Mouse (Mus musculus) MEL (cell line): ENCODE measurements at regions not wholly inside any gene's neighbourhood (a gene's known extent, or its start where the extent isn't known, plus 50 kb on each side); places are given as distances from the start of the nearest gene placed in this dataset.

Source experiments
- DNase-seq: peaks from one replicate; pipeline ENCODE4 v3.0.0; 2011; ENCODE audit warnings: low read depth, low spot score
- H3K27ac ChIP-seq: 2 replicates; pipeline ENCODE4 v1.5.1; 2012; ENCODE audit warnings: low read depth, mild to moderate bottlenecking, control low read depth, low read length, moderate library complexity; ENCODE audit not compliant: control insufficient read depth
- H3K27me3 ChIP-seq, 2 experiments: fragments of 150-350 bp in 1 of 2; sonication (generic) in 1 of 2; 2 replicates each; pipeline ENCODE4 v1.6.1; 2012; ENCODE audit warnings: low read length in 2 of 2, mild to moderate bottlenecking in 2 of 2, improper control_type of control experiment in 1 of 2, moderate library complexity in 1 of 2; ENCODE audit not compliant: insufficient read depth in 2 of 2, control insufficient read depth in 1 of 2
- H3K36me3 ChIP-seq, 2 experiments: 2 replicates each; pipeline ENCODE4 v1.6.1; 2012 to 2014; ENCODE audit warnings: low read length in 2 of 2, improper control_type of control experiment in 1 of 2, inconsistent platforms in 1 of 2, mild to moderate bottlenecking in 1 of 2; ENCODE audit not compliant: insufficient read depth in 2 of 2, control insufficient read depth in 1 of 2
- H3K4me1 ChIP-seq, 2 experiments: fragments of 150-350 bp in 1 of 2; sonication (generic) in 1 of 2; 2 replicates each; pipeline ENCODE4 v1.6.1; 2012; ENCODE audit warnings: low read length in 2 of 2, improper control_type of control experiment in 1 of 2, mild to moderate bottlenecking in 1 of 2; ENCODE audit not compliant: insufficient read depth in 2 of 2, control insufficient read depth in 1 of 2
- H3K4me3 ChIP-seq, 2 experiments: fragments of 150-350 bp in 1 of 2; sonication (generic) in 1 of 2; 2 replicates each; pipeline ENCODE4 v1.5.1; 2012; ENCODE audit warnings: low read depth in 2 of 2, low read length in 2 of 2, mild to moderate bottlenecking in 2 of 2, moderate library complexity in 2 of 2, control low read depth in 1 of 2, improper control_type of control experiment in 1 of 2; ENCODE audit not compliant: control insufficient read depth in 1 of 2, insufficient read depth in 1 of 2
- H3K79me2 ChIP-seq: 2 replicates; pipeline ENCODE4 v1.6.1; 2012; ENCODE audit warnings: mild to moderate bottlenecking, low read length, moderate library complexity; ENCODE audit not compliant: control insufficient read depth, poor library complexity, insufficient read depth
- H3K9ac ChIP-seq: 2 replicates; pipeline ENCODE4 v1.6.1; 2012; ENCODE audit warnings: low read depth, mild to moderate bottlenecking, control low read depth, low read length, moderate library complexity; ENCODE audit not compliant: control insufficient read depth, poor library complexity, severe bottlenecking
- H3K9me3 ChIP-seq: fragments of 150-350 bp; sonication (generic); replicated peaks from 2 replicates; pipeline ENCODE4 v1.6.1; 2012; ENCODE audit warnings: mild to moderate bottlenecking, low read length, improper control_type of control experiment, moderate library complexity; ENCODE audit not compliant: insufficient read depth
- CHD1 ChIP-seq: IDR thresholded peaks from 2 replicates; pipeline ENCODE4 v1.6.1; 2012; ENCODE audit warnings: low read depth, mild to moderate bottlenecking, inconsistent platforms, low read length, improper control_type of control experiment
- E2F4 ChIP-seq: IDR thresholded peaks from 2 replicates; pipeline ENCODE4 v1.6.1; 2011; ENCODE audit warnings: low read depth, low read length, improper control_type of control experiment, borderline replicate concordance
- EP300 ChIP-seq, 2 experiments: IDR thresholded peaks; 2 replicates each; pipeline ENCODE4 v1.6.1; 2011; ENCODE audit warnings: improper control_type of control experiment in 2 of 2, low read length in 2 of 2, low read depth in 1 of 2, mild to moderate bottlenecking in 1 of 2
- GATA1 ChIP-seq: IDR thresholded peaks from 2 replicates; pipeline ENCODE4 v1.6.1; 2011; ENCODE audit warnings: low read depth, low read length, improper control_type of control experiment
- HCFC1 ChIP-seq: IDR thresholded peaks from 2 replicates; pipeline ENCODE4 v1.6.1; 2012; ENCODE audit warnings: low read depth, mild to moderate bottlenecking, inconsistent platforms, low read length, improper control_type of control experiment, moderate library complexity
- JUND ChIP-seq: IDR thresholded peaks from 2 replicates; pipeline ENCODE4 v1.6.1; 2011; ENCODE audit warnings: low read depth, mild to moderate bottlenecking, improper control_type of control experiment, low read length
- KAT2A ChIP-seq: conservative IDR thresholded peaks from 2 replicates; pipeline ENCODE4 v1.6.1; 2012; ENCODE audit warnings: low read depth, low read length, improper control_type of control experiment, inconsistent platforms
- MAX ChIP-seq: IDR thresholded peaks from 2 replicates; pipeline ENCODE4 v1.6.1; 2011; ENCODE audit warnings: low read length, improper control_type of control experiment
- MAZ ChIP-seq: IDR thresholded peaks from 2 replicates; pipeline ENCODE4 v1.6.1; 2012; ENCODE audit warnings: low read depth, mild to moderate bottlenecking, inconsistent platforms, low read length, improper control_type of control experiment
- MYC ChIP-seq: IDR thresholded peaks from 2 replicates; pipeline ENCODE4 v1.6.1; 2011; ENCODE audit warnings: low read depth, mild to moderate bottlenecking, low read length, improper control_type of control experiment, moderate library complexity
- NELFE ChIP-seq: IDR thresholded peaks from 2 replicates; pipeline ENCODE4 v1.6.1; 2011; ENCODE audit warnings: low read depth, low read length, improper control_type of control experiment
- POLR2AphosphoS5 ChIP-seq: IDR thresholded peaks from 2 replicates; pipeline ENCODE4 v1.6.1; 2012; ENCODE audit warnings: low read depth, borderline replicate concordance, mild to moderate bottlenecking, inconsistent platforms, low read length, moderate library complexity, mixed read lengths
- RAD21 ChIP-seq: IDR thresholded peaks from 2 replicates; pipeline ENCODE4 v1.6.1; 2011; ENCODE audit warnings: mild to moderate bottlenecking, low read depth, low read length, improper control_type of control experiment
- SIN3A ChIP-seq: IDR thresholded peaks from 2 replicates; pipeline ENCODE4 v1.6.1; 2012; ENCODE audit warnings: low read length, improper control_type of control experiment, inconsistent platforms
- SMC3 ChIP-seq: IDR thresholded peaks from 2 replicates; pipeline ENCODE4 v1.6.1; 2011; ENCODE audit warnings: low read depth, low read length, improper control_type of control experiment
- TAL1 ChIP-seq: IDR thresholded peaks from 2 replicates; pipeline ENCODE4 v1.6.1; 2012; ENCODE audit warnings: mild to moderate bottlenecking, inconsistent platforms, low read length, moderate library complexity, mixed read lengths
- TBP ChIP-seq: IDR thresholded peaks from 2 replicates; pipeline ENCODE4 v1.8.0; 2011; ENCODE audit warnings: low read depth, low read length, improper control_type of control experiment
- UBTF ChIP-seq: IDR thresholded peaks from 2 replicates; pipeline ENCODE4 v1.6.1; 2012; ENCODE audit warnings: low read depth, mild to moderate bottlenecking, inconsistent platforms, low read length, improper control_type of control experiment, moderate library complexity, borderline replicate concordance; ENCODE audit not compliant: insufficient read depth
- ZC3H11A ChIP-seq: IDR thresholded peaks from 2 replicates; pipeline ENCODE4 v1.6.1; 2012; ENCODE audit warnings: low read depth, mild to moderate bottlenecking, inconsistent platforms, low read length, improper control_type of control experiment
- ZKSCAN1 ChIP-seq: IDR thresholded peaks from 2 replicates; pipeline ENCODE4 v1.6.1; 2012; ENCODE audit warnings: low read depth, mild to moderate bottlenecking, inconsistent platforms, low read length, improper control_type of control experiment, moderate library complexity
- ZNF384 ChIP-seq: IDR thresholded peaks from 2 replicates; pipeline ENCODE4 v1.6.1; 2012; ENCODE audit warnings: low read depth, mild to moderate bottlenecking, inconsistent platforms, low read length, improper control_type of control experiment

DNA sequence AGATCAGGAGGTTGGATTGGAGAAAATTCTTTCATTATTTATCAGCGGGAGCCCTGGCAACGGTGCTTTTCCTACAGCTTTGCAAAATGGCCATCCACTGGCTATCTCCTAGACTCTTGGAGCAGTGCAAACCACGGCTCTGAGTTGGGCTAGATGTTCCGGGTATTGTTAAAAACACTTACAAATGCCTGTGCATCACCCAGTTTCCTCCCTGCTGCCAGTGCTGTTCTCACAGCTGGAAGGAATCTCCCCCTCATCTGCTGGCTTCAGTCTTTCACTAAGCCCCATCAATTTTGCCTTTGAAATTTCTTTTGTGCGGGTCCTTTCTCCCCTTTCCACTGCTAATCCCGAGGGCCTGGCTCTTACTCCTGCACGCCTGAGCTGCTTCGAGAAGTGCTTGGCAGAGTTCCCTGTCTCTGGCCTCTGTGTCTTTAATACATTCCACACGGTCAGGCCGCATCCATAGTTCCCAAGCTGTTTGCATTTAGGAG lies 156.8 kb downstream of the Uaca start:
- no peak for DNase-seq
- no peak for TF ChIP-seq MYC
- no peak for TF ChIP-seq RAD21
- no peak for TF ChIP-seq ZC3H11A
- no peak for TF ChIP-seq TBP
- no peak for TF ChIP-seq EP300 (IDR thresholded peaks at IDR 0.05; ENCODE audit: low read depth in 1 of 2, low read length in 2 of 2)
- TF ChIP-seq SIN3A, result no peak
- Histone ChIP-seq H3K27ac (no peak overlapping the region), H3K36me3 (no peaks in the 10 kb centered on the region), H3K4me3 (no peak overlapping the region), H3K27me3 (no peaks in the 10 kb centered on the region), H3K9ac (no peak overlapping the region), H3K79me2 (no peaks in the 10 kb centered on the region), H3K4me1 (no peaks in the 10 kb centered on the region), H3K9me3 (no peaks in the 10 kb centered on the region)

GRCm38 (mm10) chr9:60957438-60957837 lies 163.1 kb downstream of the Uaca start:
- no peak overlapping the region for H3K4me3 ChIP-seq
- H3K36me3 ChIP-seq, result no peaks in the 10 kb centered on the region
- no peak for DNase-seq
- H3K79me2 ChIP-seq, result no peaks in the 10 kb centered on the region
- H3K4me1 ChIP-seq, result no peaks in the 10 kb centered on the region
- H3K27me3 ChIP-seq, result no peaks in the 10 kb centered on the region
- H3K27ac ChIP-seq, result no peak overlapping the region
- no peak overlapping the region for H3K9ac ChIP-seq
- TF ChIP-seq HCFC1 (no peak), MAZ (no peak), EP300 (IDR thresholded peaks at IDR 0.05; ENCODE audit: low read depth in 1 of 2, low read length in 2 of 2) (no peak), KAT2A (no peak), GATA1 (no peak), UBTF (no peak), JUND (no peak), MAX (no peak), CHD1 (no peak), ZKSCAN1 (no peak), POLR2AphosphoS5 (no peak), NELFE (no peak), SMC3 (no peak), TAL1 (no peak), E2F4 (no peak), ZNF384 (no peak), ZC3H11A (no peak)
- no peaks in the 10 kb centered on the region for H3K9me3 ChIP-seq
